Mouse (Mus musculus): Measurements from ENCODE around the gene Cfap299. TPM values are rescaled to one million over a fixed set of nuclear protein-coding genes. Genes with fewer than 3 reads are reported as not detected.

Gene Cfap299
- total and polyA plus RNA-seq, 3 experiments: not detected

GRCm38 (mm10) chr5:98376058-98376798, 47.1 kb downstream of the Cfap299 start:
- H3K9ac ChIP-seq (ENCODE audit: insufficient read depth, low read depth): no peak overlapping the region
- no peaks in the 10 kb centered on the region for H3K36me3 ChIP-seq (replicated peaks in 1 of 2; ENCODE audit: control insufficient read depth in 1 of 2, insufficient read depth in 1 of 2, low read length in 1 of 2)
- in situ Hi-C loops (cut with MboI; ENCODE audit: low pct_ligation_motif_present, low pct_unique_long_range_greater_than_20kb, low sequenced_read_pairs): no loop called here
- no peaks in the 10 kb centered on the region for H3K4me1 ChIP-seq (ENCODE audit: control insufficient read depth in 1 of 2, insufficient read depth in 2 of 2)
- H3K27me3 ChIP-seq (replicated peaks): no peaks in the 10 kb centered on the region
- no peak overlapping the region for H3K4me3 ChIP-seq (replicated peaks in 1 of 3; ENCODE audit: low read depth in 2 of 3, low read length in 2 of 3, poor library complexity in 1 of 3)
- DNase-seq (ENCODE audit: extremely low read depth): no peak
- H3K27ac ChIP-seq (ENCODE audit: insufficient read depth, low read depth): no peak overlapping the region
- no peaks in the 10 kb centered on the region for H3K9me3 ChIP-seq (replicated peaks; ENCODE audit: low read length)
- dilution Hi-C loops (cut with MboI; ENCODE audit: extremely low pct_ligation_motif_present, extremely low pct_unique_long_range_greater_than_20kb, low sequenced_read_pairs): no loop called here
- H3K4me2 ChIP-seq (ENCODE audit: insufficient read depth, low read depth, poor library complexity, severe bottlenecking): no peak overlapping the region
- TF ChIP-seq CHD2 (IDR thresholded peaks at IDR 0.05; ENCODE audit: low read length): no peak
- no peak for TF ChIP-seq EP300 (IDR thresholded peaks at IDR 0.05; ENCODE audit: low read length)
- TF ChIP-seq IRF4 (IDR thresholded peaks at IDR 0.05; ENCODE audit: low read depth, low read length): no peak
- no peak for TF ChIP-seq RAD21 (IDR thresholded peaks at IDR 0.05; ENCODE audit: low read depth, low read length)
- no peak for TF ChIP-seq GABPA (IDR thresholded peaks at IDR 0.05; ENCODE audit: insufficient replicate concordance, low read depth, low read length)
- no peak for TF ChIP-seq NRF1 (IDR thresholded peaks at IDR 0.05; ENCODE audit: low read depth, low read length)
- no peak for TF ChIP-seq ZC3H11A (IDR thresholded peaks at IDR 0.05; ENCODE audit: low read depth, low read length)
- TF ChIP-seq ZNF384 (IDR thresholded peaks at IDR 0.05; ENCODE audit: low read depth, low read length): no peak
- no peaks in the 10 kb centered on the region for H3K79me2 ChIP-seq (replicated peaks; ENCODE audit: control insufficient read depth, extremely low read depth, insufficient read depth, poor library complexity, severe bottlenecking)

GRCm38 (mm10) chr5:98376799-98377090, 47.6 kb downstream of the Cfap299 start:
- Histone ChIP-seq H3K9me3 (replicated peaks; ENCODE audit: low read length) (no peaks in the 10 kb centered on the region), H3K27ac (ENCODE audit: insufficient read depth, low read depth) (no peak overlapping the region), H3K27me3 (replicated peaks) (no peaks in the 10 kb centered on the region), H3K79me2 (replicated peaks; ENCODE audit: control insufficient read depth, extremely low read depth, insufficient read depth, poor library complexity, severe bottlenecking) (no peaks in the 10 kb centered on the region), H3K4me2 (ENCODE audit: insufficient read depth, low read depth, poor library complexity, severe bottlenecking) (no peak overlapping the region), H3K9ac (ENCODE audit: insufficient read depth, low read depth) (no peak overlapping the region), H3K36me3 (replicated peaks in 1 of 2; ENCODE audit: control insufficient read depth in 1 of 2, insufficient read depth in 1 of 2, low read length in 1 of 2) (no peaks in the 10 kb centered on the region), H3K4me1 (ENCODE audit: control insufficient read depth in 1 of 2, insufficient read depth in 2 of 2) (no peaks in the 10 kb centered on the region), H3K4me3 (replicated peaks in 1 of 3; ENCODE audit: low read depth in 2 of 3, low read length in 2 of 3, poor library complexity in 1 of 3) (no peak overlapping the region)
- in situ Hi-C loops (cut with MboI; ENCODE audit: low pct_ligation_motif_present, low pct_unique_long_range_greater_than_20kb, low sequenced_read_pairs): no loop called here
- no peak for DNase-seq (ENCODE audit: extremely low read depth)
- TF ChIP-seq GABPA (IDR thresholded peaks at IDR 0.05; ENCODE audit: insufficient replicate concordance, low read depth, low read length) (no peak), ZNF384 (IDR thresholded peaks at IDR 0.05; ENCODE audit: low read depth, low read length) (no peak), POLR2A (IDR thresholded peaks at IDR 0.05; ENCODE audit: low read depth, low read length) (no peak), HCFC1 (IDR thresholded peaks at IDR 0.05; ENCODE audit: low read depth, low read length) (no peak), MAFK (IDR thresholded peaks at IDR 0.05; ENCODE audit: insufficient replicate concordance, low read length) (no peak), RCOR1 (conservative IDR thresholded peaks at IDR 0.05; ENCODE audit: low read depth, low read length) (no peak), ELF1 (IDR thresholded peaks at IDR 0.05; ENCODE audit: low read depth, low read length) (no peak), PAX5 (IDR thresholded peaks at IDR 0.05; ENCODE audit: low read length) (no peak), KAT2A (IDR thresholded peaks at IDR 0.05; ENCODE audit: insufficient replicate concordance, low read length) (no peak), E2F4 (IDR thresholded peaks at IDR 0.05; ENCODE audit: insufficient replicate concordance, low read depth, low read length) (no peak), ETS1 (conservative IDR thresholded peaks at IDR 0.05; ENCODE audit: low read depth, low read length) (no peak), JUND (conservative IDR thresholded peaks at IDR 0.05; ENCODE audit: low read depth, low read length) (no peak), USF1 (IDR thresholded peaks at IDR 0.05; ENCODE audit: low read depth, low read length) (no peak)
- dilution Hi-C loops (cut with MboI; ENCODE audit: extremely low pct_ligation_motif_present, extremely low pct_unique_long_range_greater_than_20kb, low sequenced_read_pairs): no loop called here
